Mouse (Mus musculus): ENCODE data around the gene Atp1a2.

Gene Atp1a2

DNA sequence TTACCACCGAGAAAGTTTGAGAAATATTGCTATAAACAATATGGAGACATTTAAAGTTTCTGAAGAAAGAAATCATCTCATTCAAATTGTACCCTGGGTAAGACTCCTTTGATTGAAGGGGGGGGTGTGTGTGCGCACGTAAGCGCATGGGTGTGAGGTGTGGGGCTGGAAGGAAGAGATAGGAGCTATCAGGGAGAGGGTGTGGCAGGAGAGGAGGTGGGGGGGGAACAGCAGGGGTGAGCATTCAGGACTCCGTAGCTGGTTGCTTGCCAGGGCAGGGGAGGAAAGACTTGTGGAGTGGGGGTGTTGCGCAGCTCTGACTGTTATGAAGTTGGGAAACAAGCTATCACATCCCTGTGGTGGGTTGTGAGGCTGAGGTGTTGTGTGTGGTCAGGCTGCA lies 6.6 kb upstream of the Atp1a2 start:
- DNase-seq (ENCODE audit: low spot score): no peak

DNA sequence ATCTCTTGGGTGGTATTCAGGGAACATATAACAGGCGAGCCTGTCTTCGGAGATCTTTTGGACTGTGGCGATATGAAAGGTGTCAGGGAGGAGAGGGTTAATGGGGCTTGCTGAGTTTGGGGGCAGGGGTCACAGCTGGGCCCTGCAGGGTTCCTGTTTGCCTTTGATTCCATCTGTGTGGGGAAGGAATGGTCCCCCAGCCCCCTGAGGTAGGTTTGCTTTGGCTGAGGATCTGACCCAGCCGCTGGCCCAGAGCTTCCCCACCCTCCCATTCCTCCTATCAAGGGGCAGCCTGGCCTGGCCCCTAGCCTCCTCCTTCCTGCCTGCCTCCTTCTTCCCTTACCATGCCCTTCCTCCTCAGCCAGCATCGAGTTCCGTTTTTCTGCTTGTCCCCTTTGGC lies 5.0 kb upstream of the Atp1a2 start:
- no peak for DNase-seq (ENCODE audit: low spot score)

DNA sequence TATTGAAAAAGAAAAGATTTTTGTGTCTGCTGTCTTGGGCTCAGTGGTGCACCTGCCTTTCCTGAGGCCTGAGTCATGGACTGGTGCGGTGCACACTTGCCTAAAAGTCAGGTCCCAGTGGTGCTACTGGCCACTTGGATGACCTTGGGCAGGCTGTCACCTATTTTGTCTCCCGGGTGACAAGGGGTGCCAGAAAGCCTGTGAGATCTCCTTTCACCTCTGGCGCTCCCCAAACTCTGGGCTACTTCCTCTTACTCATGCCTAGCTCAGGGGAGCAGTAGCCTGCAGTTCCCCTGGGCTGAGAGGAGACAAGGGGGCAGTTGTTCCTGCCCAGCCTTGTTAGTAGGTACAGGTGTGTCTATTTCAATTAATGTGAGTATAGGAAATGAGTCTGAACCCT lies 4.4 kb upstream of the Atp1a2 start:
- DNase-seq (ENCODE audit: low spot score): no peak

DNA sequence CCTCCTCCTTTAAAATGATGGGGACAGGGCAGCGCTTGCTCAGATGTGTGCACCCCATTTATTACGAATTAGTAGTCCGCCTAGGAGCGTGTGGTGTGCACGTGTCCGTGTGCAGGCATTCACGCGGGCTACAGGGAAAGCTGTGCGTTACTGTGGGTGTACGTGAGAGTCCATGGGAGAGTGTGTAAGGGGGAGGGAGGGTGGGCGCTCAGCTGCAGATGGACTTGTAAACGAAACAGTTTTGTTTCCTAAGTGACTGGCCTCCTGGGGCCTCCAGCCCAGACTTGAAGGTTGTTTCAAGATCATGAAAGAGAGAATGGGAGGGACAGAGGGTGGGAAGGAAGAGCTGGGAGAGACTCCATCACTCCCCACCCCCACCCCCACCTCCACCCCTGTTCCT lies 3.3 kb upstream of the Atp1a2 start:
- no peak for DNase-seq (ENCODE audit: low spot score)

DNA sequence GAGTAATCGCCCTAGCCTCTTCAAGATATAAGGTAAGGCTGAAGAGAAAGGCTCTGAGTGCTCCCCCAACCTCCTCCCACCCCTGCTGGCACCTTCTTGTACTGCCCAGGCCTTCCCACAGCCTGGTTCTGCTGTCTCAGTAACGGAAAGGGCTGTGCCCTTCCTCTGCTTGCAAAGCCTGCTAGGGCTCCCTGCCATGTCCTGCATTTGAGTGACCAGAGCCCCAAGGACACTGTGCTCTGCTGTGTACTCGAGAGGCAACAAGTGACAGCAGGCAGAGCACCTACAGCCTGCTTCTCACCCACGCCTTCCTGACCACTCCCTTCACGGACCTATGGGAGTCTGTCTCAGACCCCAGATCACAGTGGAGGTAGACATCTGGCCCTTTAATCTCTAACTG lies 2.4 kb upstream of the Atp1a2 start:
- DNase-seq (ENCODE audit: low spot score): no peak

DNA sequence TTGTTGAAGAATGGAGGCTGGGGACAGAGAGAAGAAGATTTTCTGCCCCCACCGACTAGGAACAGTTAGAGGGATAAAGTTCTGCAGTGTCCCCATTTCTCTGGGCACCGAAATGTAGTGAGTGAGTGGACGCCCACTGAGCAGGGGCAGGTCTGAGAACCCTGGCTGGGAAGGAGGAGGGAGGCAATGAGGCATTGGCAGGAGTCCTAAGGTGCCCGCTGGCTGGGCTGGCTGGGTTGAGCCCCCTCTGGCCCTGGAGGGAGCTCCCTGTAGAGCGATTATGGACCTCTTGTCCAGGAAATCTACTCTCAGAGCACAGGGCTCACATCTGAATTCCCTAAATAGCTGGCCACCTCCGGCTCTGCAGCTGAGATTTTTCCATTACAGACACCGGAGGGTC lies 1.7 kb upstream of the Atp1a2 start:
- DNase-seq (ENCODE audit: low spot score): no peak

DNA sequence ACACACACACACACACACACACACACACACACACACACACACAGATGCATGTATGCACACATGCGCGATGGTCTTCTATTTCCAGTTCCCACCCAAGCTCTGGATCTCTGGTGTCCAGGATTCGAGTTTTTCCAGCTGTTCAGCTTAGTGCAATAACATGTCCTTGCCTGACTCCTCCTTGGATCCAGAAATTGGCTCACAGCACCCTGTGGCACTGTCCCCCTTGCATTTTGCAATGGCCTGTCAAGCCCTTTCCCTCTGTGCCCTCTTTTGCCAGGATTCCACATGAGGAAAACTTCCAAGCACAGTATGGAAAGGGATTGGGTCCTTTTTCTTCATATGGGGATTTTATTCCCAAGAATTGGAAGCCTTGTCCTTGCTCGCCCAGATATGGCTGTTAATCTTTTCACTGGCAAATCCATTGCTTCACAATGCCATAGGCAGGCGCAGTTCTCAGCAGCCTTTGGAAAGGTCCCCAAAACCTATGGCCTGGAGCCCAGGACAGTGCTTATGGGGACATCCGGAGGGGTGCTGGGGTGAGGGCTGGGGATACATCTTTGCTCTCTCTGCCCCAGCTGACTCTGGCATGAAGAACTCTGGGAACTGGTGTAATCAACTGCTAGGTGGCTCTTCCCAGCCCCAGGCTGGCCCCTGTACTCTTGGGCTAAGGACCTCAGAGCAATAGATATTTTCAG lies 901 bp downstream of the Atp1a2 start:
- no peak for DNase-seq (ENCODE audit: low spot score)

DNA sequence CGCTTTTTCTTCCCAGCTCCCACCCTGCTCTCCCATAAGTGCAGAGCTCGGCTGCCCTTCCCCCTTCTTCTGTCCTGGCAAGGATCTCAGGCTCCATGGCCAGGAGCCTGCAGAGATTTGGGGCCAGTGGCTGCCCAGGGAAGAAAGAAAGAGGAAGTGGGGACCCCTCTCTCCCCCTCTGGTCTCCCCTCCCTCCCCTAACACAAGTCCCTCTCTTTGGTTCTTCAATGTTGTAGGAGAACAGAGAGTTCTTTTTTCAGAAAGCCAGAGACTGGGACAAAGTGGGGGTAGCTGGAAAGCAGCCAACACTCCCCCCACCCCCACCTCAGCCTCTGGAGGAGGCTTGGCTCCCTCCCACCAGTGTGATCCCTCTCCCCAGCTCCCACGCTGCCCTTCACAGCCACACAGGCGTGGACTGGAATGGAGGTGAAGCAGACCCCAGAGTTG lies 2.1 kb downstream of the Atp1a2 start:
- DNase-seq (ENCODE audit: low spot score): no peak

DNA sequence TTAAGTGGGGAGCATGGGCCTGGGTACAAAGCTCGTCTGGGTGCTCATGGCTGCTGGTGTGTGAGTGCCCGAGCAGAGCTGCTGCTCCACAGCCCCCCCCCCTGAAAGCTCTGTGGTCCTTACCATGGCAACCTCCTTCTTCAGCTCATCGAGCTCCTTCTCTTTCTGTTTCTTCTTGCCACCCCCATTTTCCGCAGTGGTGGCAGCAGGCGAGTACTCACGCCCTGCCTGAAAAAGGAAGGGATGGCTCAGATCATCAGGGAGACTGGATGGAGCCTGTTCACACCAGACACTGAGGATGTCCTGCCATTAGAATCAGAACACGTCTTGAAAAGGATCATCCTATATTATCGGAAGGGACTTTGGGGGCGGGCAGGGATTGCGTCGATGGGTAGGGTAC lies 4.4 kb downstream of the Atp1a2 start:
- DNase-seq (ENCODE audit: low spot score): no peak

DNA sequence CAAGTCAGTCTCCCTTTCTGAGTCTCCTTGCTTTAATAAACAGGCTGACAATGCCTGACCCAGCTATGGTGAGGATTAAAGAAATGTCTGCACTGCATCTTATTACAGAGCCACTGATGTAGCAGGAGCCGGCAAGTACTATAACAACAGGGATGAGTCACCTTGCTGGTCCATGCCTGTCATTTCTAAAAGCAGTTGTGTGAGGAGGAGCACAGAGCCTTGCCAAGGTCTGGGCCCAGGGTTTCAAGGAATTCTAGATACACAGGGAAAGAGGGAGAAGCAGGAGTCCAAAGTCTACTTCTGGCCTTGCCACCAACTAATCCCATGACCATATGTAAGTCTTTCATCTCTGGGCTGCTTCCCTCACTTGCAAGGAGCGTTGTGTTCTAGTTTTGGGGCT lies 5.0 kb downstream of the Atp1a2 start:
- no peak for DNase-seq (ENCODE audit: low spot score)

DNA sequence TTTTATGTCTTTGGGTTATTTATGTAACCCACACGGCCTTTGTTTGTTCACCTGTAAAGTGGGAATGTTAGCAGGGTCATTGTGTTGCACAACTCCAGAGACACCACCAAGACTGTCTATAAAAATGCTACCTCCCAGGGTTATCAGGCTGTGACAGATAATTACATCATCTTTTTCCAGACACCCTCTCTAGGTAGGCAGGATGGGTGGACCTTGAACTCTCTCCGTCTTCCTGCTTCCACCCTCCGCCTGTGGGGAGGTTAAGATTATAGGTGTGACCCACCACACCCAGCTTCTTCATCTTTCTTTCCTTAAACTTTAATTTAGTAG lies 8.3 kb downstream of the Atp1a2 start:
- DNase-seq (ENCODE audit: low spot score): no peak

DNA sequence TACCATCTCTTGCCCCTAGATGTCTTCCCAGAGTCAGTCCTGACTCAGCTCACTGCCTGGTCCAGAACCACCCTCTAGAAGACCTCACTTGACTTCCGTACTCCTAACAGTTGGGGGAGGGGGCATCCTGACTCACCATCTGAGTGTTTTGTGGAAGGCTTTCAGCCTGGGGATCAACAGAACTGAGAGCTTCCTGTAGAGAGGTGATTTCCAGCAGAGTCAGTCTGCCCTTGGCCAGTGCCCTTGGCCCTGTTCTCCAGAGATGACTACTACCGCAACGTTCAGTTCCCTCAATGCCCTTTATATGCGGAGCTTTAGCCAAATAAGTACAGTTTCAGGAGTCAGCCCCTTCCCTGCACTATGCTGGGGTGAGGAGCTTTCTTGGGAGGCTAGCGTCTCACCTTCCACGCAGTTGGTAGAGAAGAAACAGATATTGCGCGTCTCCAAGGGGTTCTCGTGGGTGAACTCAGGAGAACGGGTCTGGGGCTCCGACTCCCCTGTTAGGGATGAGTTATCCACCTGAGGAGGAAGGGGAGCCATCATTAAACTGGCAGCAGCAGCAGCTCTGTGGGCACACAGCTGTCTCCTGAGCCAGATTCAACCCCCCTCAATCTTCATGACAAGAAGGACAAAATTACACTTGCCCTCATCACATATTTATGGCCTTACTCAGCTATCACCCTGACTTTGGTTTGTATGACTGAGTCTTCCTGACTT lies 8.8 kb downstream of the Atp1a2 start:
- no peak for DNase-seq (ENCODE audit: low spot score)

DNA sequence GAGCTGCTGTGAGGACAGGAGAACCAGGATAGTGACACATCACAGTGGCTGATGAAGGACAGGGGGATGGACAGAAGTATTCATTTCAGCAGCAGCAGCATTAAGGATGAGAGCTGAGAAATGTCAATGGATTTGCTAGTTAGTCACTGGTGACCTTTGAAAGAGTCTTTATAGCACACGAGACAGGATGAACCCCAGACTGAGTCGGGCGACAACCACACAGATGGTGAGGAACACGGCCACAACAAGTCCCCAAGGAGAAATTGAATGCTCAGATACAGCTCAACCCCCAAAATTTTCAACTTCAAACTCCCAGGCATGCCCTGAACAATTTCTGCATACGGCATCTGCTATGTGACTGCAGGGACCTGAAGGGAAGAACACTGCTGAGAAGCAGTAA lies 11.1 kb downstream of the Atp1a2 start:
- DNase-seq (ENCODE audit: low spot score): no peak

DNA sequence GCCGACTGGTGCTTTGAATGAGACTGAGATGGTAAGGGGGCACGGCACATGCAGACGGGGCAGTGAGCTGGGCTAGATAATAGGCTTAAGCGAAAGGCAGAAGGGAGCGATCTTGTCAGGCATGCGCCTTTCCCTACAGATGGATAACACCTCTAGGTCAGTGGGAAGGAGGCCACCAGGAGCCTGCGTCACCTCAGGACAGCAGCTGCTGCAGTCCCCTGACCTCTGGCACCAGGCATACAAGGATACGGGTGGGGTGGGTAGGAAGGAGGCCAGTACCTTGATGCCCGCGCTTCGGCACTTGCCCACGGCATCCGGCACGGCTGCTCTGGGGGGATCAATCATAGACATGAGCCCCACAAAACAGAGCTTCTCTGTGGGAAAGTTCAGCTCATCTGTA lies 13.6 kb downstream of the Atp1a2 start:
- no peak for DNase-seq (ENCODE audit: low spot score)

DNA sequence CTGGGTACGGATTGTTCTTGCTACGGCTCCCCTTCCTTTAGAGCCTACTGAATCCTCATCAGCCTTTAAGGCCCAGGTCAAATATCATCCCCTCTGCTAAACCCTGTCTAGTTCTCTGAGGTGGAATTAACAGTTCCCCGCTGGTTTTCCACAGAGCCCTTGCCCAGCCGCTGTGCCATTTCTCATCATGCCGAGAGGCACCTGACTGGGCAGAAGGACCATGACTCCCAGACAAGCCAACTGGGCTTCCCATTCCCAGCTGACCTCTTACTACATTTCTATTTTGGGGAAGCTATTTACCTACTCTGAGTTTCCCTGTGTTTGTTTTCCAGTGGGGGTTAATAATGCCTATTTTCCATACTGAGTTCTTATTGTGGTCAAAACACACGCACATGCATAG lies 14.8 kb downstream of the Atp1a2 start:
- no peak for DNase-seq (ENCODE audit: low spot score)

DNA sequence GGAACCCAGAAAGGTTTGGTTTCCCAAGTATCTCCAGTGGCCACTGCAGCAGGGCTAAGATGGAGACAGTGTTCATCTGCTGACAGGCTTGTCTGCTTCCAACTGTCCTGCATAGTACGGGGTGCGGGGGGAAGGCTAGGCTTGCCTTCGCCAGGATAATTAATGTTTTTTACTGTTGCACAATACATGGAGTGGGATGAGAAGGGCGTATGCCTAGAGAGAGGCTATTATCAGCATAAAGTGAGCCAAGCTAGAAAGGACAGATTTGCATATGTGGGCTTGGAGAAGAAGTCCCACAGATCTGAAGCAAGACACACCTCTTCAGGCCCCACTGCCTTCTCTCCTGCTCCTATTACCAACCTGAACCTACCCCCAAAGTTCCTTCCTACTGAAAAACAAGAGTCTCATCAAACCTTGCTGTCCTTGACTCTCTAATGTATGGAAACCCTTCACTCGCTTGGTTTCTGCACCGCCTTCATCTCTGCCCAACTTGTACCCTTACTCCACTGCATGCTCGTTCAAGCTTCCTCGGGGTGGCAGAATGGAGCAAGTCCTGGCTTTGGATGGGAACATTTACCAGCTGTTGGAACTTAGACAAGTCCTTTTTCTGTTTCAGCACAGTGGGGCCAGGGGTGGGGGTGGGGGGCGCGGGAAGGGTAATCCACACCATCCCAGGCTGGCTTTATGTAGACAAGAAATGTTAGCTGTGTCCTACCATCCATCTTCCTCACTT lies 16.2 kb downstream of the Atp1a2 start:
- DNase-seq (ENCODE audit: low spot score): no peak

DNA sequence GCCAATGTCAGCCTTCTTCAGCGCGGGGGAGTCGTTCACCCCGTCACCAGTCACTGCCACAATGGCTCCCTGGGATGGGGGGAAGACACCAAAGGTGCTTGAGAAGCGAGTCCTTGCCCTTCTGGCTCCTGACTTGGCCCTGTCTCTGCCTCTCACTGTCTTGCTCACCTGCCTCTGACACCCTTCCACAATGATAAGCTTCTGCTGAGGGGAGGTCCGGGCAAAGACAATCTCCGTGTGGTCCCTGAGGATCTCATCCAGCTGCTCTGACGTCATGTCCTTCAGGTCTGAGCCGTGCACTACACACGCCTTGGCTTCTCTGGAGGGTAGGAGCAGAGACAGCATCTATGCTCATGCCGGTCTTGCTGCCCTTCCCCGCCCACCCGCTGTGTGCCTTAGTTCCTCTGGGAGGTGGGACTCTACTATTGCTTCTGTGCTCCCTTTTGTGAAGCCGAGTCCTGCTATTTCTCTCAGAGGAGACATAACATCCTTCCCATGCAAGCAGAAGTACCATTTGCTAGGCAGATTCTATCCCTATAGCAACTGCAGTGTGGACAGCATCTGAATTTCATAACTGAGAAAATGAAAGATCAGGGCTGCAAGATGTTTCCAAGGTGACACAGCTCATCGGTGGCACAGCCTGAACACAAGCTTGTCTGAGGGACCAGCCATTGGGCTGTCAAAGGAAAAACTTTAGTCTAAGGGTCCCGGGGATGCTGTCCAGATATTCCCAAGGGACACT lies 17.9 kb downstream of the Atp1a2 start:
- no peak for DNase-seq (ENCODE audit: low spot score)

DNA sequence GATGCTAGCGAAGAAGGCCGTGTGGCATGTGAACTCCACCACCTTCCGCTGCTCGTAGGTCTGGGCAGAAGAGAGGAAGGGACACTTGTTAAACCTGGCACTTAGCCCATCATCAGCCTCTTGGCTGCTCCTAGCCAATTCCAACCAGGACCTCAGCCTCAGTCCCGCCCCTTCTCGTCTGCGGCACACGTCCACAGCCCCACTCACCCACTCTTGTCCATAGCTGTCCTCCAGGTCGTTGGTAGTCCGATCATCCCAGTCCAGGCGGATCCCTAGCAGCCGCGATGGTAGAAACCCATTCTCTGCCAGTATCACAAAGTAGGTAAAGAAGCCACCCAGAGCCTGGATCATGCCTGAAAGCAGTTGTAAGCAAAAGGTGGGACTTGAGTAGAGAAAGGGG lies 19.5 kb downstream of the Atp1a2 start:
- DNase-seq (ENCODE audit: low spot score): no peak

DNA sequence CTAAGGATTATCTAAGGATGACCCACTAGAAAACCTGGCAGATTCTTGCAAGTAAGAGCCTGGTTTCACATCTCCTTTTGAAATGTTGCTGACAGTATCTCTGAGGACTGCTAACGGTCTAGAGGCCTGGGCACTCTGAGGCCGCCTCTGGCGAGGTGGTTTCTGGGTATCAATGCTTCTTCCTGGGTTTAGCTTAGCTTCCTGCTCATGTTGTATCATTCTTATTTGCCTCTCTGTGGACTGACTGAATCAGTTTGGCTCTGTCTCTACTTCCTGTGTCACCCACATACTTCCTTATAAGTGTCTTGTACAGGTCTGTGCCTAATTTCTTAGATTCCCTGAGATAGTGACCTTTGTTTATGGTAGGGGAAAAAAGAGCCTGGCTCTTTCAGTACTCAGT lies 20.7 kb downstream of the Atp1a2 start:
- peak; percentile 20 for DNase-seq (ENCODE audit: low spot score)

DNA sequence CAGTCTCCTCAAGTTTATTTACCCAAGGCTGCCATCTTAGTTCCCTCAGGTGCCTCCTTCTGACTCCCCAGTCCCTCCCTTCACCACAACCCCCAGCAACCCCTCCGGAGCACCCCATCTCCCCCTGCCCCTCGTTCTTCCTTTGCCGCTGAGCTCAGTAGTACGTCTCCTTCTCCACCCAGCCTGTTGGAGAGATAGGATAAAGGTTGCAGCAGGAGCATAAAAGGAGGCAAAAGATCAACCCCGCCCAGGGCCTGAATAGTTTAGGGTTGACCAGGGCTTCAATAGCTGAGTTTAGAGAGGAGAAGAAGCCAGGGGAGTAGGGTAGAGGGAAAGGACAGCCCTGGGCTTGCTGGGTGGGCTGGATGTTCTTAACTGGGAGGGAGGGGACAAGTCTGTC lies 23.3 kb downstream of the Atp1a2 start:
- no peak for DNase-seq (ENCODE audit: low spot score)

DNA sequence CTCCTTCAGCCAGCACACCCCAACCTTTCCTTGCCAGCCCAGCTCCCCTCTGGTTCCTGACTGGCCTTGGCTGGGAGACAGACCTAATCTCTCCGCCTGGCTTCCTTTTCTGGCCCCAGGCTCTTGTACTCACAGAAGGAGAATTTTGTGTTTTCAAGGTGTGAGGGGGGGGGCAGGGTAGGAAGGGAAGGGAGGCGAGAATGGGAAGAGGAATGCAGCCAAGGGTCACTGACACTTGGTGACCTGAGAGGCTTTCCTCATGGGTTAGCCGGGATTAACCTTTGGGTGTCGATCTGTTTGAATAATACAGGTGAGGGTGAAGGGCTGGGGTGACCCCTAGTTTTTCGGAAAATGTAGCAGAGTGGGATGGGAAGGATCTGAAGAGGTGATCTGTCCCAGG lies 23.7 kb downstream of the Atp1a2 start:
- DNase-seq (ENCODE audit: low spot score): no peak

DNA sequence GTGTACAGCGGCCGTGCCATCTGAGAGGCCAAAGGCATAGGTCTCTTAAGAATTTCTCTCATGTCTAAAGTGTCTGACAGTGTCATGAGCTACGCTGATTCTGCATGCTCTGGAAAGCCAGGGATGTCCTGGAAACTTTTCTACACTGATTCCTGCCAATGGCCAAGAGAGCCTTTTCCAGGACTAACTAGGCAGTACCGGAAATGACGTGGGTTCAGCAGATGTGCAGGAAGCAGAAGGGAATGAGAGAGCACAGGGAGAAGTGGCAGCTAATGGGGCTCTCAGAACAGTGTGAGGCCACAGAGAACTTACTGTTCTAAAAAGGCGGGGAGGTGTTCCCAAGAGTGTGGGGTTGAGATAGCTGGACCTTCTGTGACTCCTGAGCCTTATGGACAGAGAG lies 24.5 kb downstream of the Atp1a2 start:
- no peak for DNase-seq (ENCODE audit: low spot score)

DNA sequence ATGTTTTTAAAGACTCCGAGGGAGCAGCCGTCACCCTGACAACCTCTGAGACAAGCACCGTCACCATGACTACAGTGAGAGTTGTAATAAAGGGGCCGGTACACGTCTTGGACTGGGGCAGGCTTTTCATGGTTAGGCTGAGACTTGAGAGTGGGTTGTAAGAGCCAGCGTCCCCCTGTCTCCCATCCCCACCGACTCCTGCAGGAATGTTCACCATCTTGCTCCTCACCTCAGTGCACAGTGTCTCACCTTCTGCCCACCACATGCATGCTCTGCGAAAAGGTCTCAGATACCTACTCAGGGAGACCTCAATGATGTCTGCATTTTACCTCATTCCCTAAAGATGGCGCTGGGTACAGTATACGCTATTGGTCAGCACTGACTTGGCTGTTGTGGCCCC lies 26.1 kb downstream of the Atp1a2 start:
- no peak for DNase-seq (ENCODE audit: low spot score)

Measured in spleen, adult 12 weeks (tissue).